Mouse (Mus musculus) erythroblast, embryonic 14.5 days (primary cell): Measurements from ENCODE around the gene Hypk.

Source experiments
- GATA1 ChIP-seq: IDR thresholded peaks from 2 replicates; pipeline ENCODE4 v1.6.1; 2012; ENCODE audit warnings: low read length, inconsistent platforms, mixed read lengths
- TAL1 ChIP-seq: IDR thresholded peaks from 3 replicates; pipeline ENCODE4 v1.6.1; 2012; ENCODE audit warnings: low read length, inconsistent platforms, mixed read lengths

- TF ChIP-seq GATA1 (no peak), TAL1 (no peak)
Observed at GRCm38 (mm10) chr2:121441800-121442199, 11.3 kb upstream of the Hypk start.
